Mouse (Mus musculus) hindbrain, embryonic 14.5 days (tissue): ENCODE results near the gene Tnfrsf19. TPM values are rescaled to one million over a fixed set of nuclear protein-coding genes. Genes with fewer than 3 reads are reported as not detected.
A peak's percentile ranks its signal among the peaks of the same experiment; 100 is the strongest.

Experiments
- ATAC-seq: fragments of 200-750 bp; cut with Nextera tagmentation; 2 replicates; pipeline ENCODE4 v1.8.0; 2017; ENCODE audit warnings: moderate number of reproducible peaks, mild to moderate bottlenecking, moderate TSS enrichment, moderate library complexity; ENCODE audit not compliant: low FRiP score
- DNase-seq: peaks from one replicate; pipeline ENCODE4 v3.0.0-alpha.2; 2015; ENCODE audit warnings: low spot score
- H3K27ac ChIP-seq: fragments of 300-500 bp; sonication (generic); 2 replicates; pipeline ENCODE4 v1.5.1; 2014; ENCODE audit warnings: mild to moderate bottlenecking, moderate library complexity
- H3K27me3 ChIP-seq: fragments of 300-500 bp; sonication (generic); 2 replicates; pipeline ENCODE4 v1.6.1; 2014; ENCODE audit warnings: mild to moderate bottlenecking, low read length, mixed read lengths; ENCODE audit not compliant: control insufficient read depth, insufficient read depth
- H3K36me3 ChIP-seq: fragments of 300-500 bp; sonication (generic); replicated peaks from 2 replicates; pipeline ENCODE4 v1.6.1; 2014; ENCODE audit not compliant: control insufficient read depth, insufficient read depth
- H3K4me1 ChIP-seq: fragments of 300-500 bp; sonication (generic); replicated peaks from 2 replicates; pipeline ENCODE4 v1.6.1; 2014; ENCODE audit warnings: antibody characterized with exemption, low read length, mixed read lengths; ENCODE audit not compliant: control insufficient read depth, insufficient read depth
- H3K4me2 ChIP-seq: fragments of 300-500 bp; sonication (generic); replicated peaks from 2 replicates; pipeline ENCODE4 v1.6.1; 2014; ENCODE audit warnings: mild to moderate bottlenecking, moderate library complexity
- H3K4me3 ChIP-seq: fragments of 300-500 bp; sonication (generic); replicated peaks from 2 replicates; pipeline ENCODE4 v1.5.1; 2014; ENCODE audit warnings: mild to moderate bottlenecking, low read length
- H3K9ac ChIP-seq: fragments of 300-500 bp; sonication (generic); 2 replicates; pipeline ENCODE4 v1.6.1; 2014
- H3K9me3 ChIP-seq: fragments of 300-500 bp; sonication (generic); 2 replicates; pipeline ENCODE4 v1.6.1; 2016; ENCODE audit warnings: low read length; ENCODE audit not compliant: control insufficient read depth
- WGBS: fragments of 180-500 bp; shearing (Covaris S2); extraction: QIAGEN DNeasy Blood & Tissue Kit; methylation state at CpG from one replicate; pipeline ENCODE4 v1.1.7; 2014; 5-methylcytosine and 5-hydroxymethylcytosine counted together
- polyA plus RNA-seq: library from polyadenylated mRNA; unstranded; fragments of >200 nt; fragmentation: Nextera tagmentation; extraction: Ambion mirVana; gene quantifications from 2 replicates; pipeline ENCODE4 v1.2.1, GENCODE M21; 2014

Tnfrsf19 gene
- polyA plus RNA-seq, 1 experiment from 2014 or later, result 41.3 TPM

GRCm38 (mm10) chr14:61005127-61005837 is 41.0 kb downstream of the Tnfrsf19 start:
- Histone ChIP-seq H3K4me3 (no peak overlapping the region), H3K27me3 (0 out of 2 replicates have a peak, but pooled peaks cover 6% of the 10 kb centered on the region), H3K9ac (no peak overlapping the region), H3K4me2 (no peak overlapping the region), H3K9me3 (no peaks in the 10 kb centered on the region), H3K27ac (no peak overlapping the region), H3K4me1 (no peaks in the 10 kb centered on the region), H3K36me3 (no peaks in the 10 kb centered on the region)
- WGBS, result 15% methylated on average over 17 of the region's 17 CpGs
- DNase-seq, result no peak
- ATAC-seq, result no peak

GRCm38 (mm10) chr14:61003676-61004075 is 42.6 kb downstream of the Tnfrsf19 start:
- ATAC-seq (no peak), DNase-seq (no peak)
- Histone ChIP-seq H3K36me3 (no peaks in the 10 kb centered on the region), H3K27ac (no peak overlapping the region), H3K4me2 (no peak overlapping the region), H3K4me1 (no peaks in the 10 kb centered on the region), H3K4me3 (no peak overlapping the region), H3K27me3 (0 out of 2 replicates have a peak, but pooled peaks cover 6% of the 10 kb centered on the region), H3K9ac (no peak overlapping the region), H3K9me3 (no peaks in the 10 kb centered on the region)
- WGBS, result 95% methylated on average over 6 of the region's 6 CpGs

- Histone ChIP-seq H3K9me3 (no peaks in the 10 kb centered on the region), H3K27ac (no peak overlapping the region), H3K9ac (no peak overlapping the region), H3K36me3 (no peaks in the 10 kb centered on the region), H3K4me3 (no peak overlapping the region), H3K4me1 (no peaks in the 10 kb centered on the region), H3K27me3 (0 out of 2 replicates have a peak, but pooled peaks cover under 1% of the 10 kb centered on the region), H3K4me2 (no peak overlapping the region)
- DNase-seq, result no peak
- 84% methylated on average over 5 of the region's 5 CpGs for WGBS
- ATAC-seq, result no peak
Observed at GRCm38 (mm10) chr14:61000072-61000471, 46.2 kb downstream of the Tnfrsf19 start.

- Histone ChIP-seq H3K27me3 (no peaks in the 10 kb centered on the region), H3K9me3 (no peaks in the 10 kb centered on the region), H3K4me1 (no peaks in the 10 kb centered on the region), H3K27ac (no peak overlapping the region), H3K4me3 (no peak overlapping the region), H3K4me2 (no peak overlapping the region), H3K36me3 (no peaks in the 10 kb centered on the region), H3K9ac (no peak overlapping the region)
- DNase-seq (no peak), ATAC-seq (no peak)
- WGBS, result 66% methylated on average over 6 of the region's 6 CpGs
Observed at GRCm38 (mm10) chr14:60996556-60996955, 49.7 kb downstream of the Tnfrsf19 start.

GRCm38 (mm10) chr14:60993506-60993905 is 52.8 kb downstream of the Tnfrsf19 start:
- 81% methylated on average over 10 of the region's 10 CpGs for WGBS
- H3K27ac ChIP-seq, result no peak overlapping the region
- no peak overlapping the region for H3K4me2 ChIP-seq
- DNase-seq (no peak), ATAC-seq (no peak)
- no peaks in the 10 kb centered on the region for H3K27me3 ChIP-seq
- no peaks in the 10 kb centered on the region for H3K4me1 ChIP-seq
- no peak overlapping the region for H3K9ac ChIP-seq
- no peaks in the 10 kb centered on the region for H3K36me3 ChIP-seq
- no peak overlapping the region for H3K4me3 ChIP-seq
- H3K9me3 ChIP-seq, result no peaks in the 10 kb centered on the region

- no peaks in the 10 kb centered on the region for H3K36me3 ChIP-seq
- WGBS, result 92% methylated on average over 3 of the region's 3 CpGs
- no peaks in the 10 kb centered on the region for H3K9me3 ChIP-seq
- DNase-seq (no peak), ATAC-seq (no peak)
- H3K4me1 ChIP-seq, result peaks cover 3% of the 10 kb centered on the region; the same call in 1 of the 2 replicates
- no peak overlapping the region for H3K4me2 ChIP-seq
- no peak overlapping the region for H3K4me3 ChIP-seq
- no peak overlapping the region for H3K9ac ChIP-seq
- H3K27ac ChIP-seq, result no peak overlapping the region
- no peaks in the 10 kb centered on the region for H3K27me3 ChIP-seq
Observed at GRCm38 (mm10) chr14:60993092-60993491, 53.2 kb downstream of the Tnfrsf19 start.

GRCm38 (mm10) chr14:60992144-60992543 is 54.1 kb downstream of the Tnfrsf19 start:
- 77% methylated on average over 4 of the region's 4 CpGs for WGBS
- Histone ChIP-seq H3K4me3 (no peak overlapping the region), H3K9ac (no peak overlapping the region), H3K4me2 (no peak overlapping the region), H3K9me3 (no peaks in the 10 kb centered on the region), H3K36me3 (no peaks in the 10 kb centered on the region), H3K27ac (no peak overlapping the region), H3K4me1 (peaks cover 4% of the 10 kb centered on the region), H3K27me3 (no peaks in the 10 kb centered on the region)
- DNase-seq (no peak), ATAC-seq (no peak)

GRCm38 (mm10) chr14:60988228-60988627 is 58.1 kb downstream of the Tnfrsf19 start:
- H3K4me1 ChIP-seq, result peaks cover 15% of the 10 kb centered on the region
- no peaks in the 10 kb centered on the region for H3K36me3 ChIP-seq
- H3K9me3 ChIP-seq, result no peaks in the 10 kb centered on the region
- no peak overlapping the region for H3K27ac ChIP-seq
- ATAC-seq (no peak), DNase-seq (no peak)
- H3K4me2 ChIP-seq, result no peak overlapping the region
- H3K27me3 ChIP-seq, result no peaks in the 10 kb centered on the region
- no peak overlapping the region for H3K9ac ChIP-seq
- no peak overlapping the region for H3K4me3 ChIP-seq
- 58% methylated on average over 6 of the region's 6 CpGs for WGBS

- Histone ChIP-seq H3K9ac (no peak overlapping the region), H3K36me3 (no peaks in the 10 kb centered on the region), H3K9me3 (no peaks in the 10 kb centered on the region), H3K27ac (0 out of 2 replicates have a peak overlapping the region, but pooled peaks have one; percentile 20), H3K4me2 (no peak overlapping the region), H3K27me3 (no peaks in the 10 kb centered on the region), H3K4me3 (no peak overlapping the region), H3K4me1 (peaks cover 15% of the 10 kb centered on the region)
- ATAC-seq (no peak), DNase-seq (no peak)
- WGBS, result 52% methylated on average over 5 of the region's 5 CpGs
Observed at GRCm38 (mm10) chr14:60986926-60987325, 59.4 kb downstream of the Tnfrsf19 start.
